10 mouse cellular contexts compared by ENCODE assay signal in the genomic region with DNA sequence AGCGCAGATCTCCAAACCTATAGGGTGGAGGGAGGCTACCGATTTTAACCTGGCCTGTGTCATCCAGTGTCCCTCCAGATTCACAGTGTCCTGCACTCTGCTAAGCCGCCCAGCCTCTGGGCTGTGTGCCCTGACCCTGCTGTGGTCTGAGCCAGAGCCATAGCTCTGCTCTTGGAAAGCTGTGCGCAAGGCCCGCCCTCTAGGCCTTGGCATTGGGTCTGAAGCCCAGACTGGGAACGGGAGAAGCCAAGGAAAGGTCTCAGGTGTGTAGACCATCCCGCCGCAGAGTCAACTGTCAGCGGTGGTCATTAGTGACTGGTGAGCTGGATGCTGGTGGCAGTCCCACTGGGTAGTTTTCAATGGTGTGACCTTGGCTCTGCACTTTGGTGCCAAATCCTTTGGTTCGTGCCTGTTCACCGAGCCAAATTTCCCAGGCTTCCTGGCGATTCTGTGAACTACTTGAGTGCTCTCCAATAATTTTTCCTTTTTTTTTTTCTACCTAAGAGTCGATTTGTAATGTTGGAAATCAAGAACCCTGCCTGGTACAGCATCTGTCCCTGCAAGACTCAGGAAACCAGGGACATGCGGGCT. TPM values are rescaled to one million over a fixed set of nuclear protein-coding genes. Genes with fewer than 3 reads are reported as not detected.
DNase-seq lines count a peak whose midpoint lies in the region; ATAC-seq and TF ChIP-seq lines count a peak whose summit lies in the region.
"Had no signal": no experiment of that assay in that cellular context is flagged by ENCODE, and none has a peak within 500 bp of the region (broad histone marks: within the 10 kb centered on the region; RNA-seq: fewer than 3 reads in every experiment).

No protein-coding gene starts in this region.

- DNase-seq in left cerebral cortex, postnatal 4 days: peak; percentile 94
- no peak for DNase-seq in left cerebral cortex, adult 11 months (ENCODE audit: low spot score)
- DNase-seq in cerebellum, postnatal 36 days: peak; percentile 78 to 79
- peak; percentile 60 to 66 for DNase-seq in gastrocnemius, postnatal 36 days
- DNase-seq in hindbrain, postnatal 0 days (ENCODE audit: low spot score): peak; percentile 80
- DNase-seq in midbrain, embryonic 10.5 days (ENCODE audit: low spot score): no peak
- no peak for DNase-seq in frontal cortex, postnatal 25 days (ENCODE audit: low spot score in 2 of 2)

- intact Hi-C loops in left cerebral cortex, postnatal 4 days (cut with DNase I): loop anchor here (5.0 to 10.0 kb wide), 2 partner anchors 133 to 180 kb away; no protein-coding TSS in a partner anchor
- intact Hi-C loops in gastrocnemius, postnatal 36 days (cut with DNase I): no loop called here

- peak overlapping the region; percentile 49 for H3K27ac ChIP-seq in hindbrain, postnatal 0 days
- H3K27ac ChIP-seq in midbrain, embryonic 10.5 days (replicated peaks): peak overlapping the region; percentile 80
- H3K27ac ChIP-seq: neural tube, embryonic 12.5 days had no signal

- no peaks in the 10 kb centered on the region for H3K36me3 ChIP-seq in hindbrain, postnatal 0 days (ENCODE audit: insufficient read depth, low read length)
- H3K36me3 ChIP-seq in midbrain, embryonic 10.5 days: no peaks in the 10 kb centered on the region
- H3K36me3 ChIP-seq: neural tube, embryonic 12.5 days had no signal

- WGBS in hindbrain, postnatal 0 days: 25% methylated on average over 14 of the region's 14 CpGs
- 49% methylated on average over 14 of the region's 14 CpGs for WGBS in midbrain, embryonic 10.5 days

- no peaks in the 10 kb centered on the region for H3K27me3 ChIP-seq in hindbrain, postnatal 0 days (ENCODE audit: insufficient read depth, low read length)
- H3K27me3 ChIP-seq in midbrain, embryonic 10.5 days (ENCODE audit: low read depth, poor library complexity, severe bottlenecking): peaks cover 12% of the 10 kb centered on the region; the same call in 1 of the 2 replicates
- H3K27me3 ChIP-seq: CH12.LX; neural tube, embryonic 12.5 days had no signal

- TF ChIP-seq CTCF in hindbrain, postnatal 0 days (IDR thresholded peaks at IDR 0.05; ENCODE audit: low read depth): no peak

- no peak overlapping the region for H3K4me3 ChIP-seq in hindbrain, postnatal 0 days (ENCODE audit: low read length)
- H3K4me3 ChIP-seq in midbrain, embryonic 10.5 days: no peak overlapping the region
- H3K4me3 ChIP-seq: neural tube, embryonic 12.5 days had no signal

- H3K9ac ChIP-seq in hindbrain, postnatal 0 days (replicated peaks; ENCODE audit: low read length): 0 out of 2 replicates have a peak overlapping the region, but pooled peaks have one; percentile 17

- H3K9me3 ChIP-seq in hindbrain, postnatal 0 days (ENCODE audit: low read length): no peaks in the 10 kb centered on the region
- H3K9me3 ChIP-seq in midbrain, embryonic 10.5 days (replicated peaks): no peaks in the 10 kb centered on the region
- H3K9me3 ChIP-seq: neural tube, embryonic 12.5 days had no signal

- peak; percentile 90 for ATAC-seq in hindbrain, postnatal 0 days
- no peak for ATAC-seq in inflammation-experienced regulatory T-cells, adult 6 months

- H3K4me2 ChIP-seq in hindbrain, postnatal 0 days (ENCODE audit: low read depth, low read length): peak overlapping the region; percentile 39

- H3K4me1 ChIP-seq in hindbrain, postnatal 0 days (ENCODE audit: insufficient read depth, low read length): peaks cover 14% of the 10 kb centered on the region; the same call in 1 of the 2 replicates
- H3K4me1 ChIP-seq in midbrain, embryonic 10.5 days: peaks cover 41% of the 10 kb centered on the region

RNA-seq across cellular contexts. Expression of gene Ptgfrn, which starts 52.0 kb away (rescaled TPM):
- total RNA-seq in left cerebral cortex, postnatal 4 days (2021): 10 to 100 TPM; 60.5 to 62.5 TPM
- total RNA-seq in gastrocnemius, postnatal 36 days (2021): 10 to 100 TPM; 11.7 to 14.0 TPM
- total RNA-seq in hindbrain, postnatal 0 days (2014; rRNA removed): 51.0 and 52.5 TPM in 2 replicates
- polyA plus RNA-seq in hindbrain, postnatal 0 days (2015; fragmentation: Nextera tagmentation; extraction: Ambion mirVana): 3.9 and 4.1 TPM in 2 replicates
- 1.9 TPM in 2 replicates for polyA plus RNA-seq in midbrain, embryonic 10.5 days (2016; fragmentation: Nextera tagmentation; extraction: Ambion mirVana)
- polyA plus RNA-seq in inflammation-experienced regulatory T-cells, adult 6 months (2017; shearing (Covaris generic)): 1 to 10 TPM in 2 of 3 experiments, under 1 TPM in 1; 0.55 to 2.4 (median 1.0) TPM
- total RNA-seq: CH12.LX had no signal

Comparison
In these comparisons a context has a peak if more than half of its experiments do, and no peak if none do; other contexts are left out.
1. DNase-seq: peak in left cerebral cortex, postnatal 4 days (single experiment), cerebellum, postnatal 36 days (2 of 2), gastrocnemius, postnatal 36 days (2 of 2) and hindbrain, postnatal 0 days (single experiment); none in left cerebral cortex, adult 11 months (single experiment), midbrain, embryonic 10.5 days (single experiment) and frontal cortex, postnatal 25 days (0 of 2).